Mouse (Mus musculus): ENCODE measurements around the gene Csrp2.

Gene Csrp2

GRCm38 (mm10) chr10:110919531-110920343 is at the start of gene Csrp2:
Csrp2 (plus strand) TSS chr10:110919789.
- no peak for DNase-seq (ENCODE audit: low read depth)

GRCm38 (mm10) chr10:110874853-110875252 is 44.7 kb upstream of the Csrp2 start:
- DNase-seq (ENCODE audit: low read depth), result no peak

GRCm38 (mm10) chr10:110876956-110877355 is 42.6 kb upstream of the Csrp2 start:
- DNase-seq (ENCODE audit: low read depth), result no peak

DNA sequence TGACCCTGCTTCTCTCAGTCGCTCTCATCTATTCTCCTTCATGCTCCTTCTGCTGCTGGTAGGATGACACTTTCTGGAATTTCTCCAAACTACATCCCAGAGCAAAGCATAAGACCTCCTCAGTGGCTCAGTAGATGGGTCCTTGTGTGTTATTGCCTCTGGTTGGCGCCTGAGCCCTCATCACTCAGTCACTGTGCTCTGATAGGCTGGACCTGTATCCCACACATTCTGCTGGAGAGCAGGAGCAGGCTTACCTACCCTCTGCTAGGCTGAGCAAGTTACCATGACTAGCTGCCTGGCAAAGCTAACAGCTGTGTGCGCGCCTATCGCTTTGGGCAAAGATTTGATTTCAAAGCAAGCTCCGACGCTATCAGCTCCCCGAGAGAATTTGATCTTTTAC is 41.7 kb upstream of the Csrp2 start:
- DNase-seq (ENCODE audit: low read depth), result no peak

GRCm38 (mm10) chr10:110878641-110879040 is 40.9 kb upstream of the Csrp2 start:
- no peak for DNase-seq (ENCODE audit: low read depth)

- no peak for DNase-seq (ENCODE audit: low read depth)
These were observed 40.0 kb upstream of the Csrp2 start for GRCm38 (mm10) chr10:110879426-110880066.

DNA sequence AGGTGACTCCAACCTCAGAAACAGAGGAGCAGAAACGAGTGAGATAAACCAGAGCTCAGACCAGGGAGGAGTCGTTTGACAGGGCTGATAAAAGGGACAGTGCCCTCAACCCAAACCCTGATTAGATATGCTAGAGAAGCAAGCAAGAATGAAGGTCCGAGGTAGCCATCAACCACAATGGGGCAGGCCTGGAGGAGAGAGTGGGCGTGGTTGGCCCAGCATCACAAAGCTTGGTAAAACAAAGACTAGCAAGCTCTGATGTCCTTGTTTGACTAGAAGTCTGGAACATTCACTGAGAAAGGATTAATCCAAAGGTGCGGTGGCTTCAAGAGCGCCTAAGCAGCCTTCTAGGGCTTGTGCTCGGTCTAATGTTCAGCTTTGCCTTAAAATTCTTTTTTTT is 38.2 kb upstream of the Csrp2 start:
- no peak for DNase-seq (ENCODE audit: low read depth)

DNA sequence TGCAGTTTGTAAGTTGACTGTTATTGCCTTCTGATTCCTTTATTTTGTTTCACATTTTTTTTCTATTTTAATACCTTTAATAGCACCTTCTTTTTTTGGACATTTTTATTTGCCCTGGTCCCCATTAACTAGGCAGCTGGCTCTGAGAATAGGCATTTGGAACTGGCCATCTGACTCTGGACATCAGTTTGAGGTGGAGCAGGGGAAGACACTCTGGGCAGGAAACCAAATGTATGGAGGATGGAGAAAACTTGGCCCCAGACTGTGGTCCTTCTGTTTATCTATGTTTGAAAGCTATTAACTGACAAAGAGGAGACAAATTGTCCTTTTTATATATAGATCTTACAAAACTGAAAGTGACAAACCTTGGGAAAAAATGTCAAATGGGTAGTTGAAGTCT is 36.9 kb upstream of the Csrp2 start:
- DNase-seq (ENCODE audit: low read depth), result no peak

GRCm38 (mm10) chr10:110890656-110891272 is 28.8 kb upstream of the Csrp2 start:
- peak; percentile 59 for DNase-seq (ENCODE audit: low read depth)

DNA sequence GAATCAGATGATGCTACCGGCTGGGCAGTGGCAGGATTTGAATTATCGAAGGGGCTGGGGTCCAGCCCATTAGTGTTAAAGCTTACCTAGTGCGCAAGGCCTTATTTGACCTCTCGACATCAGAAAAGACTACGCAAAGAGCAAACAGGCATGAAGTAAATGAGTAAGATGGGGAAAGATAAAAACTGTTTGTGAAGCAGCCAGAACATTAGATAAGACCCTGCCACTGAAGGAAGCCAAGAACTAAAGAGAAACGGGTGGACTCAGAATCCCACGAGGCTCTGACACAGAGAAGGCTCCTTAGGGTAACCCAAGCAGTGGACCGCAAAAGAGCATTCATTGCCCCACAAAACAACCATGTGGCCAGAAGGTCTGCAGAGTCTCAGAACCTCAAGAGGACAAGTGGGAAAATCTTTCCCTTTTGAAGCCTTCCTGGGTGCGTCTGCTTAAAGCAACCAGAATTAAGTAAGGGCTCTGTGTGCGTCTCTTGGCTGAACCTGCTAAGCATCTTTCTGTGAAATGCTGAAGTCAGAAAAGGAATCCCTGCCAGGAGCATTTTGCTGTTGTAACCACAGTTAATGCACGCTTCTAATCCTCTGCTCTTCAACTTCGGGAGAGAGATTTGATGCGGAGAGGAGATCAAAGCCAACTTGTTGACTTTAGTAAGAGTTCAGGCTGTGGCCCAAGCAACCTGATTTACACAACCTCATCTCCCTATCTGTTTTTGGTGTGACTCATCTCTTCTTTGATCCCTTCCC is 19.7 kb upstream of the Csrp2 start:
- no peak for DNase-seq (ENCODE audit: low read depth)

DNA sequence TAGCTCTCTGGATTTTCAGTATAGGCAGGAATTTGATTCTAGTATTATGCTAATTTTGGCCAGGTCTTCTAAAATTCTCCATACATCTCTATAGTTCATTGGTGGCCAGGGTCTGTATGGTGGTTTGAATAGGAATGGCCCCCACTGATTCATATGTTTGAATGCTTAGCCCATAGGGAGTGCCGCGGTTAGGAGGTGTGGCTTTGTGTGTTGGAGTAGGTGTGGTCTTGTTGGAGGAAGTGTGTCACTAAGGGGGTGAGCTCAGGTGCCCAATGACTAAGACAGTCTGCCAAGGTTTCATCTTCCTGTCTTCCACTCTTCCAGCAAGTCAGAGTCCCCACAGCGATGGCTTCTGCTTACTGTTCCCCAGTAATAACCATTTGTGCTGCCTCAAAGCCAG is 15.7 kb upstream of the Csrp2 start:
- no peak for DNase-seq (ENCODE audit: low read depth)

- no peak for DNase-seq (ENCODE audit: low read depth)
These were observed 2.8 kb upstream of the Csrp2 start for GRCm38 (mm10) chr10:110916666-110917344.

DNA sequence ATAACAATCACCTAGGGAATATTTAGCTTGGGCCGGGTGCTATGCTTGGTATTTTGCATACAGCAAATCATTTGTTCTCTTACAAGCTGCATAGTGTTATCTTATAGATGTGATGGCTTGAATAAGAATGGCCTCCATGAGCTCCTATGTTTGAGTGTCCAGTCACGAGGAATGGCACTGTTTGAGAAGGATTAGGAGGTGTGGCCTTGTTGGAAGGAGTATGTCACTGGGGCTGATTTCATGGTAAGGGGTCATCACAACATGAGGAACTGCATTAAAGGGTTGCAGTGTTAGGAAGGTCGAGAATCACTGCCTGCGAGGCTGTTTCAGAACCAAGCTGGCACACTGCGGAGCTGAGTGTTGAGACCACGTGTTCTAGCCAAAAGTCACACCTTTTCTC is 2.1 kb upstream of the Csrp2 start:
- no peak for DNase-seq (ENCODE audit: low read depth)

- no peak for DNase-seq (ENCODE audit: low read depth)
These were observed 886 bp upstream of the Csrp2 start for GRCm38 (mm10) chr10:110918414-110919391.

GRCm38 (mm10) chr10:110920368-110920950 is 870 bp downstream of the Csrp2 start:
- DNase-seq (ENCODE audit: low read depth), result no peak

DNA sequence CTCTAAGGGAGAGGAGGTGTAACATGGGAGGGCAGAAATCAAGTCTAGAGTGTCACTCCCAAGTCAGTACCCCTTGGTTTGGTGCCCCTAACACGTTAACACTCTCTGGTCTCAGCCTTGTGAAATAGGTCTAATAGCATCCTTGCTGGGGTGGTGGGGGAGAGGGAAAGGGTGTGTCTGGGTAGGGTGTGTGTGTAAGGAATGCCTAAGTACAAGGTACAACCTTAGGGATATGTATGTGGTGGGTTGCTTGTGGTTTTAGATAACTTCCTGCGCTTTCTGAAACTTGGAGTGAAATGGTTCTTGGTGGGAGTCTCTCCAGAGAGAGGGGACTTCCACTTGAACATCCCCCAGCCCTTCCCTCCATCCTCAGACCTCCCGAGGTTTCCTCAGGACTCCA is 2.3 kb downstream of the Csrp2 start:
- DNase-seq (ENCODE audit: low read depth), result no peak

- DNase-seq (ENCODE audit: low read depth), result no peak
These were observed 3.0 kb downstream of the Csrp2 start for GRCm38 (mm10) chr10:110922612-110923011.

DNA sequence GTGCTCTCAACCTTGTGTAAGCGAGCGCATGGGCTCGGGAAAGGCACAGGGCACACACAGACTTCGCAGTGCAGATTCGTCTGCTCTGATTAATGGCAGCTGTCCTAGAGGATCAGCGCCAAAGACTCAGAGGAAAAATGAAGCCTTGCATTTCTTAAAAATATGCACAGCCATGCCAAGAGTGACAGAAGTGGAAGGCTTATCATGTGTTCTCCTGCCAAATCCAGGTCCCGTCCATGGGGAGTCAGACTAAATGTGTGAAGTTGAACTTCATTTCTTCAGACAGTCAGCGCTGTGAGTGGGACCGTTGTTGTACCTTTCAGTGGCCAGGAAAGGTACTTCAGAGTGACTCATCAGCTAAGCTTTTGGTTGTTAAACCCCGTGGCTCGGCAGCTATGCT is 7.9 kb downstream of the Csrp2 start:
- DNase-seq (ENCODE audit: low read depth), result no peak

GRCm38 (mm10) chr10:110929756-110930155 is 10.2 kb downstream of the Csrp2 start:
- no peak for DNase-seq (ENCODE audit: low read depth)
